ENCODE assay signal across 18 mouse cellular contexts in the genomic region with DNA sequence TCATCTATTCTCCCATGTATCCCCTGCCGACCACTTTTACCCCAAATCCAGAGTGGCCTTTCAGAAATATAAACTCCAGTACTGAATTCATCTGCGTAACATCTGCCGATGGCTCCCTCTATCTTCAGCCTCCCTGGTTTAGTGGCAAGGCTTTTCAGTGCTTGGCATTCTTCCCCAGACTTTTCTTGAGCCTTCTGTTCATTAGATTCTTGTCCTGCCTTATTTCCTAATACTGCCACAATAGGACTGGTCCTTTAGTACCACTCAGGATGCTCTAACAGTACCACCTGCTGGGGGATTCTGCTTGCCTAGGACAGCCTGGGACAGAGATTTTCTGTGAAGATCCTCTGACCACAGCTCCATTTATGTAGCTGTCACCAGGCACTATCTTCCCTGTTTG.
"Had no signal": no experiment of that assay in that cellular context is flagged by ENCODE, and none has a peak within 500 bp of the region (broad histone marks: within the 10 kb centered on the region; RNA-seq: fewer than 3 reads in every experiment).

No protein-coding gene starts in this region.

- H3K4me3 ChIP-seq: midbrain, embryonic 10.5 days; midbrain, embryonic 12.5 days; myocyte; neural tube, embryonic 13.5 days; neural tube, embryonic 15.5 days had no signal

- H3K27me3 ChIP-seq: midbrain, embryonic 12.5 days; neural tube, embryonic 13.5 days; neural tube, embryonic 15.5 days had no signal

- H3K36me3 ChIP-seq: midbrain, embryonic 10.5 days; midbrain, embryonic 12.5 days; neural tube, embryonic 13.5 days; neural tube, embryonic 15.5 days had no signal

- H3K27ac ChIP-seq: midbrain, embryonic 10.5 days; midbrain, embryonic 12.5 days; neural tube, embryonic 13.5 days; neural tube, embryonic 15.5 days had no signal

- ATAC-seq: midbrain, embryonic 16.5 days had no signal

- H3K4me2 ChIP-seq: lung, embryonic 14.5 days; midbrain, embryonic 12.5 days; neural tube, embryonic 13.5 days; neural tube, embryonic 15.5 days had no signal

- DNase-seq: lung, embryonic 14.5 days; lung, postnatal 10 days; lung, postnatal 4 days; midbrain, embryonic 14.5 days; retina, postnatal 1 day; right cerebral cortex, adult 18-20 months; right cerebral cortex, postnatal 25 days; right cerebral cortex, postnatal 4 days; spleen, adult 18-20 months; thymus, adult 18-20 months; thymus, postnatal 14 days; thymus, postnatal 36 days had no signal

- H3K9ac ChIP-seq: lung, embryonic 14.5 days; midbrain, embryonic 12.5 days; neural tube, embryonic 13.5 days; neural tube, embryonic 15.5 days had no signal

- H3K9me3 ChIP-seq: midbrain, embryonic 10.5 days; midbrain, embryonic 12.5 days; neural tube, embryonic 13.5 days; neural tube, embryonic 15.5 days had no signal

- H3K4me1 ChIP-seq: midbrain, embryonic 10.5 days; midbrain, embryonic 12.5 days; neural tube, embryonic 13.5 days; neural tube, embryonic 15.5 days had no signal
